Mouse (Mus musculus) layer of hippocampus, adult 2 months (tissue): ENCODE data around the gene Ano8. TPM values are rescaled to one million over a fixed set of nuclear protein-coding genes. Genes with fewer than 3 reads are reported as not detected.
A peak's percentile ranks its signal among the peaks of the same experiment; 100 is the strongest.

ENCODE experiments used
- DNase-seq, 2 experiments: peaks; one replicate each; pipeline ENCODE4 v3.0.0; 2022; ENCODE audit warnings: low spot score in 2 of 2
- H3K27ac ChIP-seq: fragments of 200-600 bp; 2 replicates; pipeline ENCODE4 v1.8.1; 2022
- H3K4me3 ChIP-seq: fragments of 200-600 bp; 2 replicates; pipeline ENCODE4 v1.8.1; 2022; ENCODE audit warnings: mild to moderate bottlenecking
- CTCF ChIP-seq: fragments of 200-600 bp; conservative IDR thresholded peaks from 2 replicates; pipeline ENCODE4 v1.8.1; 2022; ENCODE audit warnings: antibody characterized with exemption, mild to moderate bottlenecking, moderate library complexity
- total RNA-seq, 2 experiments: library from RNA; stranded (reverse); gene quantifications; 2 replicates each; pipeline ENCODE4 v1.2.3; 2021

Ano8 gene
- total RNA-seq, 2 experiments from 2014 or later, result 52.9 to 55.3 TPM

- no peak for TF ChIP-seq CTCF
- DNase-seq, result no peak
- Histone ChIP-seq H3K4me3 (no peak overlapping the region), H3K27ac (no peak overlapping the region)
These were observed 11.4 kb downstream of the Ano8 start for GRCm38 (mm10) chr8:71474344-71474743.

GRCm38 (mm10) chr8:71472601-71473386, 13.0 kb downstream of the Ano8 start:
- no peak overlapping the region for H3K27ac ChIP-seq
- TF ChIP-seq CTCF, result peak; percentile 69
- DNase-seq, result no peak
- no peak overlapping the region for H3K4me3 ChIP-seq

DNA sequence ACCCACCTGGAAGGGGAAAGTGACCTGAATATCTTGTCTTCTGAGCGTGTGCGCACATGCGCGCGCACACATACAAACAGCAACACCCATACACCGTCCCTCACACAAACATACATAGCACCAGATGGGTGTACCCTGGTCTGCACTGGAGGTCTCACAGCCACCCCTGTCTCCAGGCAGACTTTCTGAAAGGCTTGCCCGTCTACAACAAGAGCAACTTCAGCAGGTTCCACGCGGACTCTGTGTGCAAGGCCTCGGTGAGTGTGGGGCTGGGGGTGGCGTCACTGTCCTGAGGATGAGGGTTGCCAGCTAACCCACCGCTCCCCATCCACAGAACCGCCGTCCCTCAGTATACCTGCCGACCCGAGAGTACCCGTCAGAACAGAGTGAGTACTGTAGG, 13.9 kb downstream of the Ano8 start:
- TF ChIP-seq CTCF, result no peak
- no peak for DNase-seq
- no peak overlapping the region for H3K4me3 ChIP-seq
- H3K27ac ChIP-seq, result no peak overlapping the region

- Histone ChIP-seq H3K4me3 (no peak overlapping the region), H3K27ac (no peak overlapping the region)
- DNase-seq, result no peak
- TF ChIP-seq CTCF, result no peak
These were observed 14.9 kb downstream of the Ano8 start for GRCm38 (mm10) chr8:71470913-71471255.

GRCm38 (mm10) chr8:71470146-71470912, 15.4 kb downstream of the Ano8 start:
- peak overlapping the region; percentile 97 for H3K27ac ChIP-seq
- no peak for TF ChIP-seq CTCF
- DNase-seq, result no peak

DNA sequence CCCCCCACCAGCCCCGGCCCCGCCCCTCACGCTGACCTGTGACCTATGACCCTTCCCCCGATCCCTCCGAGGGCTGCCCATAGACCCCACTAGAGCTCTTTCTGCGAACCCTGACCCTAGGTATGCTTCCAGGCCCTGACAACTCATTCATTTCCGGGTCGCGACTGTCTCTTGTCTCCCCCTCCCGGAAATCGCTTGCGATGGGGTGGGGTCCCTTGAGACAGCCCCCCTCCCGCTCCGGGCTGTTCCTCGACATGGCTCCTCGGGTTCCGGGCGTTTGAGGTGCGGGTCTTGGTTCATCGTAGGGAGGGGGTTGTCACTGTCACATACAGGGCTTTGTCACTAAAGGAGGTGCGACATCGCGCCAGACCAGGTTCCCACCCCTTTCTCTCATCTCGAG, 16.4 kb downstream of the Ano8 start:
- TF ChIP-seq CTCF, result no peak
- H3K27ac ChIP-seq, result peak overlapping the region; percentile 97
- DNase-seq, result peak in 1 of 2 experiments; percentile 48
- H3K4me3 ChIP-seq, result peak overlapping the region; percentile 72

More at GRCm38 (mm10) chr8:71470146-71470912, 15.4 kb downstream of the Ano8 start:
- peak overlapping the region; percentile 72 for H3K4me3 ChIP-seq

DNA sequence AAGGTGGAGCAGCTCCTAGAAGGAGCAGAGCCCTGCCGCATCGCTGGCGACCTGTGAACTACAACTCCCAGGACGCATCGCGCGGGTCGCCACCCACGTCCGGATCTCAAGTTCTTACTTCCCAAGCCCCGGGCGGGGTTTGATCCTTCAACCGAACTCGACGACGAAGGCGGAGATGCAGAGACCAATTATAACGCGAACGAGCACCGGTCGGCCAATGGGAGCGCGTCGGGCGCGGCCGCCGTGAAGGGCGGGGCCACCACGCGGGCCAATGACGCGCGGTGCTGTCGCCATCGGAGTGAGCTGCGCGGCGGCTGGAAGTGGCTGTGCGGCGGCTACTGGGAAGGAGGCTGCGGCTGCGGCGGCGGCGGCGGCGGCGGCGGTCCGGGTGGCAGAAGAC, 16.8 kb downstream of the Ano8 start, which contains the start of gene Dda1:
Gene Dda1, plus strand, starts transcription at position 284 of the 400 bp plus-strand sequence.
- H3K27ac ChIP-seq, result peak within 1 kb of the TSS; percentile 97
- peak; percentile 97 to 99 for DNase-seq
- TF ChIP-seq CTCF, result no peak
- peak within 1 kb of the TSS; percentile 72 for H3K4me3 ChIP-seq

GRCm38 (mm10) chr8:71468001-71468400, 17.8 kb downstream of the Ano8 start:
- DNase-seq, result no peak
- Histone ChIP-seq H3K27ac (no peak overlapping the region), H3K4me3 (no peak overlapping the region)
- TF ChIP-seq CTCF, result no peak

- no peak for DNase-seq
- no peak for TF ChIP-seq CTCF
- no peak overlapping the region for H3K4me3 ChIP-seq
These were observed 18.6 kb downstream of the Ano8 start for GRCm38 (mm10) chr8:71467201-71467600.

DNA sequence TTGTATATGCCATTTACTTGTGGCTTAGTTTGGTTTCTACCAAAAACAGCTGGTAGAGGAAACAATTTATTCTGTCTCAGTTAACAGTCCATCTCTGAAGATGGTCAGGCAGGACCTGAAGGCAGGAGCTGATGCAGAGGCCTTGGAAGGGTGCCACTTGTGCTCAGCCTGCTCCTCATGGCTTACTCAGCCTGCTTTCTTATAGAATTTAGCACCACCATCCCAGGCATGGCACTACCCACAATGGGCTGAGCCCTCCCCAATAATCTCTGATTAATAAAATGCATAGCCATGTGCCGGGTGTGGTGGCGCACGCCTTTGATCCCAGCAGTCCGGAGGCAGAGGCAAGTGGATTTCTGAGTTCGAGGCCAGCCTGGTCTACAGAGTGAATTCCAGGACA, 19.6 kb downstream of the Ano8 start:
- Histone ChIP-seq H3K4me3 (no peak overlapping the region), H3K27ac (no peak overlapping the region)
- no peak for DNase-seq
- TF ChIP-seq CTCF, result no peak

More at GRCm38 (mm10) chr8:71467201-71467600, 18.6 kb downstream of the Ano8 start:
- H3K27ac ChIP-seq, result no peak overlapping the region

DNA sequence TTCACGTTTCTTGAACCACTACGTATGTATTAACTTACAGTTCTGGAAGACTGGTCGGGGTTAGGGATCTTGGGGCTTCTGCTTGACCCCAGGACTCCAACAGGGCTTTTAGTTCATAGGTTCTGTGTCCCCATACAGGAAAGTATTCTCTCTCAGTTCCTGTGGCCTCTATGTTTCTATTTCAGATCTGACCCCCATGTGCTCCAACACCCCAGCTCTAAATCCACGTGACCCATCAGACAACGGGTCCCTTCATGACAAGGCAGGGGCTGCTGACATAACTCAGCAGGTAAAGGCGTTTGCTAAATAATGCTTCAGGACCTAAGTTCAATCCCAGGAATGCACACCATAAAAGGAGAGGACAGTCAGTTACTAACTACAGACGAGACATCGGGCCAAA, 20.0 kb downstream of the Ano8 start:
- Histone ChIP-seq H3K27ac (peak overlapping the region; percentile 95), H3K4me3 (peak overlapping the region; percentile 64)
- DNase-seq, result no peak
- TF ChIP-seq CTCF, result no peak

GRCm38 (mm10) chr8:71464513-71465500, 21.0 kb downstream of the Ano8 start, which contains the start of gene Mrpl34:
Gene Mrpl34, plus strand, starts transcription at chr8:71464959.
- Histone ChIP-seq H3K4me3 (peak within 1 kb of the TSS; percentile 72), H3K27ac (peak within 1 kb of the TSS; percentile 96)
- TF ChIP-seq CTCF, result peak; percentile 99
- DNase-seq, result peak; percentile 99 to 100
